Mouse (Mus musculus) inflammation-experienced regulatory T-cells, adult 16 weeks (primary cell): ENCODE measurements around the gene Arl5b. TPM values are rescaled to one million over a fixed set of nuclear protein-coding genes. Genes with fewer than 3 reads are reported as not detected.

Experiments
- polyA plus RNA-seq: library from polyadenylated mRNA; unstranded; fragments of 100-300 nt; shearing (Covaris generic); gene quantifications from one replicate; pipeline ENCODE4 v1.2.1, GENCODE M21; 2017

Gene Arl5b
- 12.5 TPM for polyA plus RNA-seq

GRCm38 (mm10) chr2:15049117-15049873, at the start of gene Arl5b:
TSS of gene Arl5b (plus strand) at chr2:15049395.

GRCm38 (mm10) chr2:15054945-15055637, 5.9 kb downstream of the Arl5b start, which contains the start of gene Nsun6:
TSS of gene Nsun6 (minus strand) at chr2:15055069.

Other genes with a start within 250 kb of the Arl5b start
- gene Nsun6, start 5.7 kb downstream of the Arl5b start, polyA plus RNA-seq, result 18.2 TPM